Mouse (Mus musculus): ENCODE data around the gene Scn5a. TPM values are rescaled to one million over a fixed set of nuclear protein-coding genes. Genes with fewer than 3 reads are reported as not detected.

Scn5a gene
- polyA plus RNA-seq, 1 experiment from 2014 or later, result 0.42 TPM

GRCm38 (mm10) chr9:119498247-119498607 is 80.6 kb downstream of the Scn5a start:
- H3K4me2 ChIP-seq, result no peak overlapping the region
- WGBS, result 86% methylated on average over 9 of the region's 9 CpGs
- no peaks in the 10 kb centered on the region for H3K36me3 ChIP-seq
- no peak overlapping the region for H3K9ac ChIP-seq
- H3K27ac ChIP-seq, result no peak overlapping the region
- no peaks in the 10 kb centered on the region for H3K9me3 ChIP-seq
- ATAC-seq (ENCODE audit: insufficient read depth, low FRiP score, low read depth), result no peak
- H3K4me1 ChIP-seq, result no peaks in the 10 kb centered on the region; the same call in 1 of the 2 replicates
- no peaks in the 10 kb centered on the region for H3K27me3 ChIP-seq (replicated peaks)
- H3K4me3 ChIP-seq (replicated peaks), result no peak overlapping the region

GRCm38 (mm10) chr9:119497546-119498246 is 81.1 kb downstream of the Scn5a start:
- Histone ChIP-seq H3K4me1 (no peaks in the 10 kb centered on the region; the same call in 1 of the 2 replicates), H3K27ac (no peak overlapping the region), H3K4me2 (no peak overlapping the region), H3K27me3 (replicated peaks) (no peaks in the 10 kb centered on the region), H3K9ac (no peak overlapping the region), H3K9me3 (no peaks in the 10 kb centered on the region), H3K36me3 (no peaks in the 10 kb centered on the region), H3K4me3 (replicated peaks) (no peak overlapping the region)
- WGBS, result 83% methylated on average over 15 of the region's 15 CpGs
- no peak for ATAC-seq (ENCODE audit: insufficient read depth, low FRiP score, low read depth)

GRCm38 (mm10) chr9:119496960-119497359 is 81.9 kb downstream of the Scn5a start:
- H3K4me2 ChIP-seq, result no peak overlapping the region
- H3K36me3 ChIP-seq, result no peaks in the 10 kb centered on the region
- H3K4me1 ChIP-seq, result no peaks in the 10 kb centered on the region; the same call in 1 of the 2 replicates
- no peak overlapping the region for H3K27ac ChIP-seq
- WGBS, result 37% methylated on average over 5 of the region's 5 CpGs
- no peaks in the 10 kb centered on the region for H3K9me3 ChIP-seq
- H3K27me3 ChIP-seq (replicated peaks), result no peaks in the 10 kb centered on the region
- ATAC-seq (ENCODE audit: insufficient read depth, low FRiP score, low read depth), result no peak
- no peak overlapping the region for H3K9ac ChIP-seq
- H3K4me3 ChIP-seq (replicated peaks), result no peak overlapping the region

DNA sequence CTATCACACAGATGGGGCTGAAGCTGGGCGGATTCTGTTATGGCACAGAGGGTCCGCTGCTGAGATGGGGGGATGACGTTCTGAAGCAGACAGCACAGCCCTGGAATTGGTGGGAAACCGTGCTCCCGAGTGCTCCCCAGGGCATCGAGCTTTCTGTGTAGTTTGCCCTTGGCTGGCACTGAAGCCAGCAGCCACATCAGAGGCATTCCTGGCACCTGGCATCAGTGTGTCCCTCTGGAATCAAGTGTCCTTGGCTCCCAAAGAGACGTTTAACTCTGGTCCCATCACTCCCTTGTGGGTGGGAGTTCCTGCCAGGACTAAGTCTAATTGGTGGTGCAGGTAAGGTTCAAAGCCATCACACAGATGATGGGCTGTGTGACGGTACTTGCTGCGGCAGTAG is 82.5 kb downstream of the Scn5a start:
- H3K4me2 ChIP-seq, result no peak overlapping the region
- no peaks in the 10 kb centered on the region for H3K36me3 ChIP-seq
- 84% methylated on average over 9 of the region's 9 CpGs for WGBS
- H3K9me3 ChIP-seq, result no peaks in the 10 kb centered on the region
- ATAC-seq (ENCODE audit: insufficient read depth, low FRiP score, low read depth), result no peak
- no peak overlapping the region for H3K4me3 ChIP-seq (replicated peaks)
- no peaks in the 10 kb centered on the region; the same call in 1 of the 2 replicates for H3K4me1 ChIP-seq
- no peak overlapping the region for H3K27ac ChIP-seq
- no peak overlapping the region for H3K9ac ChIP-seq
- H3K27me3 ChIP-seq (replicated peaks), result no peaks in the 10 kb centered on the region

DNA sequence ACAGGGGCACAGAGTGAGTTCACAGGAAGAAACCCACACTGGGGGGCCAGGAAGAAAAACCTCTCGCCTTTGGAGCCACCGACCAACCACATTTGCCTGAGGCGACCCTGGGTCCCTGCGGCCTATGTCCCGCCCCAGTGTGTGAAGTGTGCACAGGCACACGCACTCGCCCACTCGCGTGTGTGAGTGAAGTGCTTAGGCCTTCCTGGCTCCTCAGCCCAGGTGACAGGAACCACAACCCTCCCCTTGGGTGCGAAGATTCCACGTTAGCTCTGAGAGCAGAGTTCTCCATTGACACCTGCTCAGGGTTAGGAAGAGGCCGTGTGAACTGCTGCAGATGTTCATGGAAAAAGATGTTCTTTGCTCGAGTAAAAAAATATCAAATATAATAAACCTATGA is 93.9 kb downstream of the Scn5a start:
- ATAC-seq (ENCODE audit: insufficient read depth, low FRiP score, low read depth), result no peak
- Histone ChIP-seq H3K9ac (no peak overlapping the region), H3K4me2 (no peak overlapping the region), H3K27me3 (replicated peaks) (no peaks in the 10 kb centered on the region), H3K9me3 (no peaks in the 10 kb centered on the region), H3K27ac (no peak overlapping the region), H3K4me3 (replicated peaks) (no peak overlapping the region), H3K36me3 (no peaks in the 10 kb centered on the region), H3K4me1 (no peaks in the 10 kb centered on the region)
- WGBS, result 83% methylated on average over 13 of the region's 13 CpGs

GRCm38 (mm10) chr9:119484420-119484819 is 94.4 kb downstream of the Scn5a start:
- Histone ChIP-seq H3K4me1 (no peaks in the 10 kb centered on the region), H3K27ac (no peak overlapping the region), H3K9ac (no peak overlapping the region), H3K27me3 (replicated peaks) (no peaks in the 10 kb centered on the region), H3K4me3 (replicated peaks) (no peak overlapping the region), H3K36me3 (no peaks in the 10 kb centered on the region), H3K4me2 (no peak overlapping the region), H3K9me3 (no peaks in the 10 kb centered on the region)
- ATAC-seq (ENCODE audit: insufficient read depth, low FRiP score, low read depth), result no peak
- 57% methylated on average over 9 of the region's 9 CpGs for WGBS

DNA sequence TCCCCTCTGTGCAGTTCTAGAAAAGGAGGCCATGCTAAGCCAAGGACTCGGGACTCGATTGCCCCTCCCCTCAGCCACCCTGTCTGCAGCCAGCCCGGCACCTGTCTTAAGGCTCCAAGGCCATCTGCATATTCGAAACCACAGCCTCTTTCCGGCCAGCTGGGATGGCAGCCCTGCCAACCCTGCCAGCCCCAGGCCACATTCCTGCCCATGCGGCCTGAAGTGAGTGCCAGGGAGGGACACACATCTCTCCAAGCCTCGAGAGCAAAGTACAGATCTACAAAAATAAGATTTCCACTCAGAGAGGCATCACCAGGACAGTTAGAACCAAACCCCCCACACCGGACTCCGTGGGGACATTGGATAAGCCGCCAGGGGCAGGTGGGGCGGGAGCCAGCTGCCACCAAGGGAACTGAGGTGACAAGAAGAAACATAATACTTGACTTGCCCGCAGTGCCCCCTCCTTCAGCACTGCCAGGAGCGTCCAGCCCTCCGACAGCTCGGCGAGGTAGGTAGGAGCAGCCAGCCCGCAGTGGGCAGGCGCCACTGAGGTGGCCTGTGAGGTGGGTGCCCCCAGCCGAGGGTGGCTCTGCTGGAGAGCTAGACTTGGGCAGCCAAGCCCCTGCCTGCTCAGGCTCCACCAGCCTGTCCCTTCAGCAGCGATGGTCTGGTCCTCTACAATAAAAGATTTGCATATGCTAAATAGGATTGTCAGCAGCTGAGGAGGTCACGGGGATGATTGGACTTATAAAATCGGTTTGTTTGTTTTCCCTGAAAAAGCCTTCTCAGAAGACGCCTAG is 95.1 kb downstream of the Scn5a start:
- H3K27ac ChIP-seq, result no peak overlapping the region
- ATAC-seq (ENCODE audit: insufficient read depth, low FRiP score, low read depth), result peak; percentile 53; the same call in 1 of the 2 replicates
- no peak overlapping the region for H3K9ac ChIP-seq
- 55% methylated on average over 23 of the region's 23 CpGs for WGBS
- H3K27me3 ChIP-seq (replicated peaks), result no peaks in the 10 kb centered on the region
- no peak overlapping the region for H3K4me2 ChIP-seq
- no peak overlapping the region for H3K4me3 ChIP-seq (replicated peaks)
- H3K9me3 ChIP-seq, result no peaks in the 10 kb centered on the region
- H3K36me3 ChIP-seq, result no peaks in the 10 kb centered on the region
- no peaks in the 10 kb centered on the region for H3K4me1 ChIP-seq

GRCm38 (mm10) chr9:119481612-119482011 is 97.2 kb downstream of the Scn5a start:
- Histone ChIP-seq H3K4me1 (no peaks in the 10 kb centered on the region), H3K4me3 (replicated peaks) (no peak overlapping the region), H3K9ac (no peak overlapping the region), H3K4me2 (no peak overlapping the region), H3K9me3 (no peaks in the 10 kb centered on the region), H3K27ac (no peak overlapping the region), H3K27me3 (replicated peaks) (no peaks in the 10 kb centered on the region), H3K36me3 (no peaks in the 10 kb centered on the region)
- ATAC-seq (ENCODE audit: insufficient read depth, low FRiP score, low read depth), result no peak
- WGBS, result 83% methylated on average over 4 of the region's 4 CpGs

DNA sequence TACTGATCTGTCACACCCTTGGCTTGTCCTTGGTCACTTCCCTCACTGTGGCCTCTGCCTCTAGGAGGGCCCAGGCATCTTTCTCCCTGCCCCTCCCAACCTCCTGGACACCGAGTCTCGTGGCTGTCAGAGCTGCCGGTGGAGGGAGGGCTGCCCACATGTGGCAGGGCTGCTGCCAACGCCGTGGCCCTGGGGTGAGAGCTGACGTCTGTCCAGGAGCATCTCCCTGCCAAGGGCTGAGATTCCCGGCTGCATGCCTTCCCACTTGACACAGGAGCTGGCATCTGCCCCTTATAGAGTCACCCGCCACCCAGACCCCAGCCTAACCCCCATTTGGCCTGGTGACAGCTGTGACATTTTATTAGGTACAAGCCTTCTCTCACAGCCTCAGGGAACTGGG is 99.5 kb downstream of the Scn5a start:
- Histone ChIP-seq H3K27ac (no peak overlapping the region), H3K9me3 (no peaks in the 10 kb centered on the region), H3K4me2 (no peak overlapping the region), H3K27me3 (replicated peaks) (no peaks in the 10 kb centered on the region), H3K36me3 (no peaks in the 10 kb centered on the region), H3K4me1 (no peaks in the 10 kb centered on the region), H3K4me3 (replicated peaks) (no peak overlapping the region), H3K9ac (no peak overlapping the region)
- 69% methylated on average over 8 of the region's 8 CpGs for WGBS
- no peak for ATAC-seq (ENCODE audit: insufficient read depth, low FRiP score, low read depth)

DNA sequence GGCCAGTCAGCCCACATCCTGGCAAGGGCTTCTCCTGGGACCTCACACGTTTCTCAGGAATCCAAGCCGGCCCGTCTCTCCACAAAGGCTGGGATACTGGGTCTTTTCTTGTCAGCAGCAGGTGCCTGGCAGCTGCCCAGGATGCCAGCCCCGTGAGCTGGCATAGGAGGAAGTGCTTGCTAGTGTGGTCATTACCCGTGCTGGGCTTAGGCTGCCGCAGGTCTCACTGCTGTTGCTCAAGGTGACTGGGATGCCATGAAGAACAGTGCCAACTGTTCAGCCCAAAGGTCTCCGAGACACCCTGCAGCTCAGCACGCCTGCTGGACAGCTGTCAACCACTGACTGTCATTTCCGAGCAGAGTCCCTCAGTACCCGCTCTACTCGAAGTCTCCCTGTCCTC is 100.5 kb downstream of the Scn5a start:
- Histone ChIP-seq H3K27ac (no peak overlapping the region), H3K4me3 (replicated peaks) (no peak overlapping the region), H3K9me3 (no peaks in the 10 kb centered on the region), H3K9ac (no peak overlapping the region), H3K27me3 (replicated peaks) (no peaks in the 10 kb centered on the region), H3K4me2 (no peak overlapping the region), H3K4me1 (no peaks in the 10 kb centered on the region), H3K36me3 (no peaks in the 10 kb centered on the region)
- 77% methylated on average over 11 of the region's 11 CpGs for WGBS
- ATAC-seq (ENCODE audit: insufficient read depth, low FRiP score, low read depth), result no peak

- no peak overlapping the region for H3K4me2 ChIP-seq
- ATAC-seq (ENCODE audit: insufficient read depth, low FRiP score, low read depth), result no peak
- H3K36me3 ChIP-seq, result no peaks in the 10 kb centered on the region
- 43% methylated on average over 6 of the region's 6 CpGs for WGBS
- no peak overlapping the region for H3K27ac ChIP-seq
- no peaks in the 10 kb centered on the region for H3K4me1 ChIP-seq
- no peak overlapping the region for H3K9ac ChIP-seq
- no peaks in the 10 kb centered on the region for H3K9me3 ChIP-seq
- no peaks in the 10 kb centered on the region for H3K27me3 ChIP-seq (replicated peaks)
- no peak overlapping the region for H3K4me3 ChIP-seq (replicated peaks)
Observed at GRCm38 (mm10) chr9:119477754-119478153, 101.1 kb downstream of the Scn5a start.

DNA sequence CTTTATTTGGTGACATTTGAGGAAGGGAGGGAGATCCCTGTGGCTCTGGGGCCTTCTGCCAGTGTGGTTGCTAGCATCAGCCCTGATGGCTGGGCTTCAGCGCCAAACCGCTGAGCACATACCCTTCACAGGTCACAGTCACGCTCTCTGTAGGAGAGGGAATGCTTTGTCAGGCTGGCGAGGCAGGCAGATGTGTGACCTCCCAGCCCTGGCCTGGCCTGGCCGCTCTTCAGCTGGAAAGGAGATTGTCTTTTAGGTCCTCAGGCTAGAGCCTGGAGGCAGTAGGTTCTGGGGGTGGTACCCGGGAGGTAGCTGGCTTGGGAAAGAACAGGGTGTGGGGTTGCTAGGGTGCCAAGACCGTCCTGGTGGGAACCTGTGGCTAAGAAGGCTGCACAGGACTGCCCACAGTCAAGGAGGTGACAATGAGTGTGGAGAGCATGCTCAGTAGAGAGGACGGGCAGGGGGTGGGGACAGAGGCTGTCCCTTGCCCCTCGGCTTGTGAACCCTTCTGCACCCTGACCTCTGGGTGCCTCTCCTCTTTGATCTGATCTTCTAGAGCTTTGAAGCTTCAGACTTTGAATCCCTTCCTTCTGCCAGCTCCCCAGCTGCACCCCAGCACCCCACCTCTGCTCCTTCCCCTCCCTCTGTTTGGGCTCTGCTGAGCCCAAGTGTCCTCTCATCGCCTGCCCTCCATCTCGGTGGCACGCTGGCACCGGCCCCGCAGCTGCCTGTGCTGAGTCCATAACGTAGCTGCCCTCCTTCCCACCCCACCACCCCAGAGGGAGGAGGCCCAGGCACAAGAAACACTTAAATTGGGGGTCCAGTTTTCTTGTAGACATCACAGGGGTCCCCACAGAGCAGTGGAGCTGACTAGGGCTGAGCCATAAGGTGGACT is 103.9 kb downstream of the Scn5a start:
- ATAC-seq (ENCODE audit: insufficient read depth, low FRiP score, low read depth), result no peak
- H3K27me3 ChIP-seq (replicated peaks), result no peaks in the 10 kb centered on the region
- WGBS, result 55% methylated on average over 15 of the region's 15 CpGs

More for the DNA sequence above, 103.9 kb downstream of the Scn5a start:
- H3K9me3 ChIP-seq, result no peaks in the 10 kb centered on the region
- H3K4me2 ChIP-seq, result no peak overlapping the region
- H3K4me3 ChIP-seq (replicated peaks), result no peak overlapping the region
- H3K27ac ChIP-seq, result no peak overlapping the region
- no peaks in the 10 kb centered on the region for H3K4me1 ChIP-seq
- H3K36me3 ChIP-seq, result no peaks in the 10 kb centered on the region
- no peak overlapping the region for H3K9ac ChIP-seq
